Mouse (Mus musculus) kidney, embryonic 15.5 days (tissue): ENCODE results near the gene Soga1. TPM values are rescaled to one million over a fixed set of nuclear protein-coding genes. Genes with fewer than 3 reads are reported as not detected.
A peak's percentile ranks its signal among the peaks of the same experiment; 100 is the strongest.

ENCODE experiments used
- ATAC-seq: fragments of 200-750 bp; cut with Nextera tagmentation; replicated peaks from 2 replicates; pipeline ENCODE4 v1.8.0; 2017; ENCODE audit warnings: moderate TSS enrichment; ENCODE audit not compliant: low FRiP score
- H3K27ac ChIP-seq: fragments of 300-500 bp; sonication (generic); 2 replicates; pipeline ENCODE4 v1.5.1; 2015; ENCODE audit warnings: mild to moderate bottlenecking, inconsistent platforms
- H3K27me3 ChIP-seq: fragments of 300-500 bp; sonication (generic); 2 replicates; pipeline ENCODE4 v1.6.1; 2015; ENCODE audit warnings: inconsistent platforms
- H3K36me3 ChIP-seq: fragments of 300-500 bp; sonication (generic); 2 replicates; pipeline ENCODE4 v1.6.1; 2015; ENCODE audit warnings: inconsistent platforms
- H3K4me1 ChIP-seq: fragments of 300-500 bp; sonication (generic); 2 replicates; pipeline ENCODE4 v1.6.1; 2015; ENCODE audit warnings: inconsistent platforms
- H3K4me2 ChIP-seq: fragments of 300-500 bp; sonication (generic); 2 replicates; pipeline ENCODE4 v1.6.1; 2015; ENCODE audit warnings: moderate library complexity, mild to moderate bottlenecking, inconsistent platforms
- H3K4me3 ChIP-seq: fragments of 300-500 bp; sonication (generic); replicated peaks from 2 replicates; pipeline ENCODE4 v1.5.1; 2015; ENCODE audit warnings: mild to moderate bottlenecking, inconsistent platforms
- H3K9ac ChIP-seq: fragments of 300-500 bp; sonication (generic); 2 replicates; pipeline ENCODE4 v1.6.1; 2015; ENCODE audit warnings: mild to moderate bottlenecking, inconsistent platforms
- H3K9me3 ChIP-seq: fragments of 300-500 bp; sonication (generic); replicated peaks from 2 replicates; pipeline ENCODE4 v1.6.1; 2016; ENCODE audit warnings: inconsistent platforms
- WGBS: fragments of 180-500 bp; shearing (Covaris S2); methylation state at CpG from one replicate; pipeline ENCODE4 v1.1.7; 2015; ENCODE audit warnings: mixed read lengths; 5-methylcytosine and 5-hydroxymethylcytosine counted together
- polyA plus RNA-seq: library from polyadenylated mRNA; unstranded; fragments of >200 nt; fragmentation: Nextera tagmentation; extraction: Ambion mirVana; gene quantifications from 2 replicates; pipeline ENCODE4 v1.2.1, GENCODE M21; 2015

The Soga1 gene
- polyA plus RNA-seq, 1 experiment from 2014 or later, result 4.2 TPM

GRCm38 (mm10) chr2:157100319-157100605 lies 21.2 kb upstream of the Soga1 start:
- H3K4me2 ChIP-seq, result no peak overlapping the region
- 32% methylated on average over 12 of the region's 12 CpGs for WGBS
- H3K9ac ChIP-seq, result no peak overlapping the region
- peaks cover 11% of the 10 kb centered on the region; the same call in 1 of the 2 replicates for H3K4me1 ChIP-seq
- H3K27me3 ChIP-seq, result no peaks in the 10 kb centered on the region
- H3K9me3 ChIP-seq, result no peaks in the 10 kb centered on the region
- H3K27ac ChIP-seq, result peak overlapping the region; percentile 28
- ATAC-seq, result peak; percentile 43; the same call in 1 of the 2 replicates
- no peak overlapping the region for H3K4me3 ChIP-seq
- peaks cover 46% of the 10 kb centered on the region for H3K36me3 ChIP-seq

GRCm38 (mm10) chr2:157099532-157100318 lies 20.7 kb upstream of the Soga1 start:
- H3K4me2 ChIP-seq, result no peak overlapping the region
- 42% methylated on average over 12 of the region's 12 CpGs for WGBS
- H3K27me3 ChIP-seq, result no peaks in the 10 kb centered on the region
- no peak overlapping the region for H3K4me3 ChIP-seq
- no peak overlapping the region for H3K9ac ChIP-seq
- peaks cover 42% of the 10 kb centered on the region for H3K36me3 ChIP-seq
- peaks cover 11% of the 10 kb centered on the region; the same call in 1 of the 2 replicates for H3K4me1 ChIP-seq
- H3K27ac ChIP-seq, result peak overlapping the region; percentile 28; the same call in 1 of the 2 replicates
- 0 out of 2 replicates have a peak, but pooled peaks have one; percentile 18 for ATAC-seq
- no peaks in the 10 kb centered on the region for H3K9me3 ChIP-seq

- Histone ChIP-seq H3K9ac (no peak overlapping the region), H3K4me3 (no peak overlapping the region), H3K27ac (no peak overlapping the region), H3K36me3 (peaks cover 16% of the 10 kb centered on the region), H3K4me1 (peaks cover 21% of the 10 kb centered on the region), H3K4me2 (no peak overlapping the region), H3K27me3 (no peaks in the 10 kb centered on the region), H3K9me3 (no peaks in the 10 kb centered on the region)
- ATAC-seq, result no peak
- WGBS, result 64% methylated on average over 9 of the region's 9 CpGs
These were observed 16.1 kb upstream of the Soga1 start for GRCm38 (mm10) chr2:157095005-157095755.

GRCm38 (mm10) chr2:157092024-157092423 lies 13.0 kb upstream of the Soga1 start:
- Histone ChIP-seq H3K36me3 (no peaks in the 10 kb centered on the region), H3K9me3 (no peaks in the 10 kb centered on the region), H3K27me3 (no peaks in the 10 kb centered on the region), H3K27ac (no peak overlapping the region), H3K9ac (no peak overlapping the region), H3K4me1 (peaks cover 14% of the 10 kb centered on the region), H3K4me3 (no peak overlapping the region), H3K4me2 (no peak overlapping the region; the same call in 1 of the 2 replicates)
- 37% methylated on average over 8 of the region's 8 CpGs for WGBS
- ATAC-seq, result no peak; the same call in 1 of the 2 replicates

- peaks cover 20% of the 10 kb centered on the region for H3K4me1 ChIP-seq
- H3K9ac ChIP-seq, result no peak overlapping the region
- no peaks in the 10 kb centered on the region for H3K36me3 ChIP-seq
- no peak overlapping the region for H3K4me3 ChIP-seq
- 82% methylated on average over 14 of the region's 14 CpGs for WGBS
- no peak for ATAC-seq
- no peaks in the 10 kb centered on the region for H3K27me3 ChIP-seq
- no peak overlapping the region for H3K27ac ChIP-seq
- no peak overlapping the region for H3K4me2 ChIP-seq
- no peaks in the 10 kb centered on the region for H3K9me3 ChIP-seq
These were observed 8.7 kb upstream of the Soga1 start for GRCm38 (mm10) chr2:157087536-157088317.

GRCm38 (mm10) chr2:157086796-157087195 lies 7.7 kb upstream of the Soga1 start, which contains the start of gene Tldc2:
Gene Tldc2, plus strand, starts transcription at chr2:157087055.
- Histone ChIP-seq H3K4me1 (peaks cover 20% of the 10 kb centered on the region), H3K4me2 (no peak within 1 kb of the TSS), H3K36me3 (no peaks in the 10 kb centered on the region), H3K9me3 (no peaks in the 10 kb centered on the region), H3K27ac (no peak within 1 kb of the TSS), H3K4me3 (no peak within 1 kb of the TSS), H3K27me3 (no peaks in the 10 kb centered on the region), H3K9ac (no peak within 1 kb of the TSS)
- 86% methylated on average over 8 of the region's 8 CpGs for WGBS
- no peak for ATAC-seq

- Histone ChIP-seq H3K27me3 (no peaks in the 10 kb centered on the region), H3K4me2 (no peak overlapping the region), H3K36me3 (no peaks in the 10 kb centered on the region), H3K4me3 (no peak overlapping the region), H3K4me1 (peaks cover 18% of the 10 kb centered on the region), H3K9me3 (no peaks in the 10 kb centered on the region), H3K27ac (no peak overlapping the region), H3K9ac (no peak overlapping the region)
- no peak; the same call in 1 of the 2 replicates for ATAC-seq
- 78% methylated on average over 7 of the region's 7 CpGs for WGBS
These were observed 6.0 kb upstream of the Soga1 start for GRCm38 (mm10) chr2:157084831-157085585.

- Histone ChIP-seq H3K4me2 (no peak overlapping the region), H3K9me3 (no peaks in the 10 kb centered on the region), H3K36me3 (no peaks in the 10 kb centered on the region), H3K9ac (no peak overlapping the region), H3K4me3 (no peak overlapping the region), H3K27me3 (no peaks in the 10 kb centered on the region), H3K27ac (no peak overlapping the region), H3K4me1 (peaks cover 35% of the 10 kb centered on the region)
- no peak for ATAC-seq
- 35% methylated on average over 7 of the region's 7 CpGs for WGBS
These were observed 2.9 kb upstream of the Soga1 start for GRCm38 (mm10) chr2:157081960-157082359.

GRCm38 (mm10) chr2:157081331-157081730 lies 2.3 kb upstream of the Soga1 start:
- Histone ChIP-seq H3K9ac (no peak overlapping the region), H3K36me3 (no peaks in the 10 kb centered on the region), H3K4me1 (peaks cover 41% of the 10 kb centered on the region), H3K9me3 (no peaks in the 10 kb centered on the region), H3K27me3 (no peaks in the 10 kb centered on the region), H3K4me2 (no peak overlapping the region), H3K27ac (no peak overlapping the region), H3K4me3 (no peak overlapping the region)
- no peak for ATAC-seq
- WGBS, result 93% methylated on average over 8 of the region's 8 CpGs

- H3K27ac ChIP-seq, result peak overlapping the region; percentile 99
- peaks cover 51% of the 10 kb centered on the region for H3K4me1 ChIP-seq
- H3K9me3 ChIP-seq, result no peaks in the 10 kb centered on the region
- H3K4me2 ChIP-seq, result peak overlapping the region; percentile 93
- no peaks in the 10 kb centered on the region for H3K27me3 ChIP-seq
- ATAC-seq, result no peak
- WGBS, result 9% methylated on average over 16 of the region's 16 CpGs
- no peaks in the 10 kb centered on the region for H3K36me3 ChIP-seq
- H3K4me3 ChIP-seq, result peak overlapping the region; percentile 85
- H3K9ac ChIP-seq, result peak overlapping the region; percentile 97
These were observed 687 bp upstream of the Soga1 start for GRCm38 (mm10) chr2:157079701-157080180.
